Mouse (Mus musculus) liver, adult 10 weeks (tissue): Measurements from ENCODE around the gene Gng4. TPM values are rescaled to one million over a fixed set of nuclear protein-coding genes. Genes with fewer than 3 reads are reported as not detected.

Experiments used
- polyA plus RNA-seq: library from polyadenylated mRNA; stranded (reverse); fragments of 350-450 nt; fragmentation: Illumina TruSeq; extraction: RNeasy Lipid Tissue Mini Kit (QIAGEN cat#74804); gene quantifications from one replicate; pipeline ENCODE4 v1.2.3, GENCODE M21; 2014; ENCODE audit warnings: low read depth, low replicate concordance

Gene Gng4
- not detected for polyA plus RNA-seq

GRCm38 (mm10) chr13:13783894-13784419 lies at the start of gene Gng4:
TSS of gene Gng4 (plus strand) at chr13:13784059.

Other genes starting within 250 kb of the Gng4 start
- gene Lyst, start 193.7 kb upstream of the Gng4 start, polyA plus RNA-seq = 5.4 TPM
- 25.7 TPM for gene B3galnt2, start 170.4 kb downstream of the Gng4 start, polyA plus RNA-seq